9 mouse cellular contexts compared by ENCODE assay signal in the genomic region with DNA sequence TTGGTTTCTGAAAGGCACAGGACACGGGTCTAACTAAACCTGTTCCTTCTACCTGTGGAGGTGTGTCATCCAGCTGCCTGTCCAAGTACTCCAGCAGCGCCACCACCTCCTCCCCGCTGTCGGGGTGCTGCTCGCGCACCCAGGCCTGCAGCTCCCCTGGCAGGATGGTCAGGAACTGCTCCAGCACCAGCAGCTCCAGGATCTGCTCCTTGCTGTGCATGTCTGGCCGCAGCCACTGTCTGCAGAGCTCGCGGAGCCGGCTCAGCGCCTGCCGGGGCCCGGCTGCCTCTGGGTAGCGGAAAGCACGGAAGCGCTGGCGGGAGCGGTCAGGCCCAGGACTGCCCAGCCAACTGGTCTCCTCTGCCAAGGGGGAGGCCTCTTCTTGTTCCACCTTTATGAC. TPM values are rescaled to one million over a fixed set of nuclear protein-coding genes. Genes with fewer than 3 reads are reported as not detected.
DNase-seq lines count a peak whose midpoint lies in the region; ATAC-seq and TF ChIP-seq lines count a peak whose summit lies in the region.
"Not testable (repeated sequence)": the region's sequence is repeated elsewhere in the genome, so short reads cannot be mapped to it uniquely, and the experiment has no call there.
"Had no signal": no experiment of that assay in that cellular context is flagged by ENCODE, and none has a peak within 500 bp of the region (broad histone marks: within the 10 kb centered on the region; RNA-seq: fewer than 3 reads in every experiment).

No protein-coding gene starts in this region.

- not testable (repeated sequence) for H3K27ac ChIP-seq in gastrocnemius, adult 2 months; kidney, embryonic 14.5 days (ENCODE audit: low read depth, low read length)

- TF ChIP-seq CTCF in gastrocnemius, adult 2 months (IDR thresholded peaks at IDR 0.05): not testable (repeated sequence)

- not testable (repeated sequence) for H3K4me1 ChIP-seq in kidney, embryonic 14.5 days (ENCODE audit: control insufficient read depth, insufficient read depth, low read length)

- not testable (repeated sequence) for H3K9me3 ChIP-seq in kidney, embryonic 14.5 days (ENCODE audit: control insufficient read depth, low read length)

- not testable (repeated sequence) for H3K4me2 ChIP-seq in kidney, embryonic 14.5 days (replicated peaks; ENCODE audit: low read depth, low read length)

- intact Hi-C loops in gastrocnemius, adult 2 months (cut with DNase I); heart, postnatal 36 days (cut with DNase I); left cerebral cortex, postnatal 36 days (cut with DNase I): not testable (repeated sequence)

- not testable (repeated sequence) for H3K27me3 ChIP-seq in kidney, embryonic 14.5 days (ENCODE audit: control insufficient read depth, insufficient read depth, low read length)

- H3K4me3 ChIP-seq in gastrocnemius, adult 2 months: peak overlapping the region; percentile 65
- H3K4me3 ChIP-seq in kidney, embryonic 14.5 days (ENCODE audit: low read length): not testable (repeated sequence)

- peak; percentile 62 for ATAC-seq in kidney, embryonic 14.5 days (ENCODE audit: low FRiP score, low TSS enrichment)
- peak; percentile 30; the same call in 1 of the 2 replicates for ATAC-seq in megakaryocyte-erythroid progenitor cell, adult 5-6 weeks (replicated peaks; ENCODE audit: low FRiP score, low TSS enrichment, poor library complexity, severe bottlenecking)

- 87% methylated on average over 14 of the region's 18 CpGs for WGBS in kidney, embryonic 14.5 days

- H3K36me3 ChIP-seq in kidney, embryonic 14.5 days (ENCODE audit: control insufficient read depth, insufficient read depth, low read length): peaks cover 64% of the 10 kb centered on the region

- DNase-seq in adrenal gland, adult 2 months: peak; percentile 57
- DNase-seq in cerebellum, postnatal 10 days: peak; percentile 39 to 48
- peak; percentile 56 for DNase-seq in gastrocnemius, adult 2 months
- peak; percentile 19 to 26 for DNase-seq in heart, postnatal 36 days
- DNase-seq in left cerebral cortex, postnatal 36 days (ENCODE audit: low spot score in 2 of 2): peak; percentile 10 to 18
- peak; percentile 13 for DNase-seq in right cerebral cortex, postnatal 4 days

- H3K9ac ChIP-seq in kidney, embryonic 14.5 days (ENCODE audit: low read depth, low read length): not testable (repeated sequence)

RNA-seq across cellular contexts. Expression of a gene that starts 6.5 kb away (rescaled TPM):
- 10 to 100 TPM; 44.2 to 61.4 TPM for total RNA-seq in adrenal gland, adult 2 months (2021)
- 21.9 and 27.8 TPM in 2 replicates for polyA plus RNA-seq in adrenal gland, adult 2 months (2012; rRNA removed)
- 10 to 100 TPM; 16.2 to 20.6 TPM for total RNA-seq in gastrocnemius, adult 2 months (2021)
- total RNA-seq in heart, postnatal 36 days (2021): 10 to 100 TPM; 26.4 to 31.2 TPM
- 73.9 and 80.4 TPM in 2 replicates for polyA plus RNA-seq in kidney, embryonic 14.5 days (2014; fragmentation: Nextera tagmentation; extraction: Ambion mirVana)
- total RNA-seq in left cerebral cortex, postnatal 36 days (2021): 10 to 100 TPM; 30.3 to 45.5 TPM
- total RNA-seq in megakaryocyte-erythroid progenitor cell, adult 5-6 weeks (2014; fragmentation: Nextera tagmentation): 45.1 and 49.1 TPM in 2 replicates
- 28.8 and 32.3 TPM in 2 replicates for total RNA-seq in megakaryocyte-erythroid progenitor cell, adult 5-6 weeks (2017)

RNA-seq across cellular contexts. Expression of a gene that starts 33.4 kb away (rescaled TPM):
- 1 to 10 TPM; 9.4 to 9.6 TPM for total RNA-seq in adrenal gland, adult 2 months (2021)
- polyA plus RNA-seq in adrenal gland, adult 2 months (2012; rRNA removed): 0.33 and 0.44 TPM in 2 replicates
- 1 to 10 TPM; 6.9 to 8.7 TPM for total RNA-seq in gastrocnemius, adult 2 months (2021)
- 1 to 10 TPM; 5.3 to 5.8 TPM for total RNA-seq in heart, postnatal 36 days (2021)
- 10.9 and 15.5 TPM in 2 replicates for polyA plus RNA-seq in kidney, embryonic 14.5 days (2014; fragmentation: Nextera tagmentation; extraction: Ambion mirVana)
- 1 to 10 TPM; 7.1 to 9.4 TPM for total RNA-seq in left cerebral cortex, postnatal 36 days (2021)
- total RNA-seq in megakaryocyte-erythroid progenitor cell, adult 5-6 weeks (2014; fragmentation: Nextera tagmentation): 8.5 and 11.1 TPM in 2 replicates
- 11.0 and 20.0 TPM in 2 replicates for total RNA-seq in megakaryocyte-erythroid progenitor cell, adult 5-6 weeks (2017)

RNA-seq across cellular contexts. Expression of a gene that starts 44.8 kb away (rescaled TPM):
- under 1 TPM; 0.81 to 0.90 TPM for total RNA-seq in adrenal gland, adult 2 months (2021)
- 0.12 and 0.51 TPM in 2 replicates for polyA plus RNA-seq in adrenal gland, adult 2 months (2012; rRNA removed)
- under 1 TPM; 0.18 to 0.59 TPM for total RNA-seq in gastrocnemius, adult 2 months (2021)
- total RNA-seq in heart, postnatal 36 days (2021): under 1 TPM; 0.30 to 0.42 TPM
- polyA plus RNA-seq in kidney, embryonic 14.5 days (2014; fragmentation: Nextera tagmentation; extraction: Ambion mirVana): 3.4 and 4.9 TPM in 2 replicates
- 1 to 10 TPM; 1.3 to 1.9 TPM for total RNA-seq in left cerebral cortex, postnatal 36 days (2021)
- 2.8 and 4.3 TPM in 2 replicates for total RNA-seq in megakaryocyte-erythroid progenitor cell, adult 5-6 weeks (2014; fragmentation: Nextera tagmentation)
- 4.5 and 6.1 TPM in 2 replicates for total RNA-seq in megakaryocyte-erythroid progenitor cell, adult 5-6 weeks (2017)

RNA-seq across cellular contexts. Expression of a gene that starts 49.3 kb away (rescaled TPM):
- not detected for total RNA-seq in adrenal gland, adult 2 months (2021)
- not detected in 2 replicates for polyA plus RNA-seq in adrenal gland, adult 2 months (2012; rRNA removed)
- not detected for total RNA-seq in gastrocnemius, adult 2 months (2021)
- total RNA-seq in heart, postnatal 36 days (2021): not detected
- polyA plus RNA-seq in kidney, embryonic 14.5 days (2014; fragmentation: Nextera tagmentation; extraction: Ambion mirVana): not detected in 2 replicates
- total RNA-seq in left cerebral cortex, postnatal 36 days (2021): not detected
- not detected in 2 replicates for total RNA-seq in megakaryocyte-erythroid progenitor cell, adult 5-6 weeks (2014; fragmentation: Nextera tagmentation)
- total RNA-seq in megakaryocyte-erythroid progenitor cell, adult 5-6 weeks (2017): not detected in 2 replicates
- total RNA-seq: left cerebral cortex, postnatal 10 days had no signal

RNA-seq across cellular contexts. Expression of a gene that starts 57.5 kb away (rescaled TPM):
- 10 to 100 TPM; 36.8 to 37.8 TPM for total RNA-seq in adrenal gland, adult 2 months (2021)
- 3.6 and 5.3 TPM in 2 replicates for polyA plus RNA-seq in adrenal gland, adult 2 months (2012; rRNA removed)
- 10 to 100 TPM; 13.6 to 14.5 TPM for total RNA-seq in gastrocnemius, adult 2 months (2021)
- 10 to 100 TPM; 20.4 to 23.2 TPM for total RNA-seq in heart, postnatal 36 days (2021)
- polyA plus RNA-seq in kidney, embryonic 14.5 days (2014; fragmentation: Nextera tagmentation; extraction: Ambion mirVana): 23.5 and 27.6 TPM in 2 replicates
- 10 to 100 TPM; 43.8 to 58.5 TPM for total RNA-seq in left cerebral cortex, postnatal 36 days (2021)
- total RNA-seq in megakaryocyte-erythroid progenitor cell, adult 5-6 weeks (2014; fragmentation: Nextera tagmentation): 11.1 and 23.8 TPM in 2 replicates
- 16.8 and 21.2 TPM in 2 replicates for total RNA-seq in megakaryocyte-erythroid progenitor cell, adult 5-6 weeks (2017)
